Mouse (Mus musculus): ENCODE measurements around the gene Prlh.

The Prlh gene

GRCm38 (mm10) chr1:90953688-90954087, 780 bp downstream of the Prlh start:
- no peak for DNase-seq (ENCODE audit: low read depth, low spot score)

DNA sequence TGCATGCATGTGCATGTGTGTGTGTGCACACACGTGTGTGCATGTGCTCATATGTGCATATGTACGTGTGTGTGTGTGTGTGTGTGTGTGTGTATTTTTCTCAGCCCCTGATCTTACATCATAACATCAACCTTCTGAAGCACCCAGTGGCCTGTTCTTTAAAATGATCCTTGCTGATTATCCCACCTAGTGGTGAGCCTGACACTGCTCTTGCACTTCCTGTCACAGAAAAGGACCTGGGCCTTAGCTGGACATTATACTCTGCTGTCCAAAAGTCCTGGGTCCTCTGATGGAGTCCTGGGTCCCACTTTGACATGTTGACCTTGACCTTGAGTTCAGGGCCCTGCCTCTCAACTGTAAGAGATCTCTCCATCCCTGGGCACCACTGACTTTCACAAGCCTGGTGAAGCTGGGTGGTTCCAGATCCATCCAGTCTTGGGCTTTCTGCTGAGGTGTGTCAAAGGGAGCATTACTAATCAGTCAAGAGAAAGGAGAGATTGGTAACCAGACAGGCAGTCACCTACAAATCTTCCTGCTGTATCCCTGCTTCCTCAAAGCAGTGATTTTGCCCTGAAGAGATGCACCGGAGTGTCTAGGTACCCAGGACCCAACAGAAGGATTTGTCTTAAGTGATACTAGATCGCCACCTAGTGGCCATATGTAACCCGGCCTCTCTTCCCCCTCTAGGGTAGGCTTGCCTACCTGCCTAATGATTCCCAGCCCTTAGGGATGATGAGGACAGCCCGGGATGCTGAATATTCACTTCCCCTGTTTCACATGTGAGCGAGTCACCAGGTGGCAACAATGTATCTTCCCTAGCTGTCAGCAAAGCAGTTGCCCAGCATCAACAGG, 3.6 kb downstream of the Prlh start:
- DNase-seq (ENCODE audit: low read depth, low spot score) = peak; percentile 35

- DNase-seq (ENCODE audit: low read depth, low spot score) = no peak
Observed at GRCm38 (mm10) chr1:90962526-90962925, 9.6 kb downstream of the Prlh start.

- DNase-seq (ENCODE audit: low read depth, low spot score) = no peak
Observed at GRCm38 (mm10) chr1:90962994-90963393, 10.1 kb downstream of the Prlh start.

DNA sequence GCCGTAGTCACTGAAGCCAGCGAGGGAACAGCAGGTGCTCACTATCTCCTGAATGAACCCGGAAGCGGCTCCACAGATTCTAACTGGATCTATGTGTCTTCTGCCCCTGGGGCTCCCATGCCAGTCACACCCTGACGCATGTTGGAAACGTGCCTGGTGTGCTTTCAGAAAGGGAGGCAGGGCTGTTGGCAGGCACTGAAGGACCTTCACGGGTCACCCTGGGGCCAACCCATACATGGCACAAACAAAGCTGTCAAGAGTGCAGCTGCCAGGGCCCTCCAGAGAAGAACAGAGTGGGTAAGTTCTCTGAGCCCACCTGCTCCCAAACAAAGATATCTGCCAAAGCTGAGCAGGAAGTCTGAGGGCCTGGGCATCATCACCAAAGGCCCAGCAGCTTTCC, 14.7 kb downstream of the Prlh start:
- DNase-seq (ENCODE audit: low read depth, low spot score) = no peak

- DNase-seq (ENCODE audit: low read depth, low spot score) = no peak
Observed at GRCm38 (mm10) chr1:90968649-90969048, 15.7 kb downstream of the Prlh start.

- DNase-seq (ENCODE audit: low read depth, low spot score) = no peak
Observed at GRCm38 (mm10) chr1:90969347-90969784, 16.5 kb downstream of the Prlh start, which contains the start of gene Rab17. Gene Rab17 (minus strand): TSS chr1:90969661.

DNA sequence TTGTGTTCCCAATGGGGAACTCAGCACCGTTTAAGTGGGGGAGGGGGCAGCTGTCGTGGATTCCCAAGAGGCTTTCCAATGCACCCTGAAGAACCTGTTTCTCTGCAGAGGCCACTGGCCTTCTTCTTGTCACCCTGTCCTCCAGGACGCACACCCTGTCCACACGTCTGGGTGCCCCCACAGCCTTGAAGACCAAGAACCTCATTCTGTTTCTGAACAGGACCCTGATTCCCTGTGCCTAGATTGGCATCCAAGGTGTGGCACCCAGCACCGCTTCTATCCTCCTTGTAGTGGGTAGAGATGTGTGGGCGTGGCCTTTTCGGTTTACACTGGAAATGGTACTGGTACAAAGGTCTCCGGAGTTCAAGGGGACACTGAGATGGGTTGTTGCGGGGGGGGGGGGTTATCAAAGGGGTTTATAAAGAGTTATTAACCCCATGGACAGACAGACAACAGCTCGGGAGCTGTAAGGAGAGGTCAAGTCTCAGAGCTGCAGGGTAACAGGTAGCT, 17.0 kb downstream of the Prlh start:
- DNase-seq (ENCODE audit: low read depth, low spot score) = no peak

- DNase-seq (ENCODE audit: low read depth, low spot score) = peak; percentile 16
Observed at GRCm38 (mm10) chr1:90972911-90973573, 20.1 kb downstream of the Prlh start.

GRCm38 (mm10) chr1:90973574-90973911, 20.6 kb downstream of the Prlh start:
- no peak for DNase-seq (ENCODE audit: low read depth, low spot score)

DNA sequence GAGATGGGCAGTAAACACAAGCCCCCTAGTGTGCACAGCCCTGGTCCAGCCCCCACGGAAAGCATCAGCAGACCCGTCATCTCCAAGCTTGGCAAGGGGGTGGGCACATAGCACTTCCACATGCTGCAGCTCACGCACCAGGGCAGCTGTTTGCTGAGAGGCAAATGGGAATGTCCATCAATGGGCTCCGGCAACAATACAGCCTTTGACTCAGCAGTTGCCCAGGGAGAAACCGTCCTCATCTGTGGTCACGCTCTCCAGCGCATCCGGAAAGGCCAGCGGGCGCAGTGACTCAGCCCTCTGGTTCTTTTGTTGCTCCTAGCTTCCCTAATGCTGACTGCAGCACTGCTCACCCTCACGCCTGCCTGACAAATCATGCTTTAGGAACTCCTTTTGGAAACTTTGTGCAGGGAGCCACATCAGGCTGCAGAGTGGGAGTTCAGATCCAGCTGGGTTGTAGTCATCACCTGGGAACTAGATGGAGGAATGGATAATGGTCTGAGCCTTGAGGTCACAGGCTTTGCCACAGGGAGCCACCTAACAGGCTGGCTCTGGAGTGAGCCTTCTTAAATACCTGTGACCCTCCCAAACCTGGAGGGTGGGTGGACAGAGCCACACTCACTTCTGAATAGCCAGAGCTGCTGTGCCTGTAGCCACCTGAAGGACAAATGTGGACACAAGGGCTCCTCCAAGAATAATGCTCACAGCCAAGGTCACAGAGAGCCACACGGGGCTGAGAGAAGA, 22.2 kb downstream of the Prlh start:
- DNase-seq (ENCODE audit: low read depth, low spot score) = no peak

DNA sequence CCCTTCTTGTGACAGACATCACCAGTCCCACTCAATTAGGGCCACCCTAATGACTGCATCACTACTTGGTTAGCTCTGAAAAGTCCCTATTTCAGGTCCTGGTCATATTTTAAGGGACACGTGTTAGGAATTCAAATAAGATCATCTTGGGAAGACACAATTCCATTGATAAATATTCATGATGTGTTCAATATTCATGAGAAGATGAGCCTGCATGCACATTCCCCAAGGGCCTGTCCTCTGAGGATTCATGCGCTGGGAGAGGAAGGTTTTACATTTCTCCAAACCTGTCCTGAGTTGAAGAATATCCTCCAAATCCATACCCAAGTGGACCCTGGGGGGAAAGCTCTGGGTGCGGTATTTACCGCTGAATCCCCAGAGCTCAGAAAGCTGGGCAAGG, 23.1 kb downstream of the Prlh start:
- no peak for DNase-seq (ENCODE audit: low read depth, low spot score)

GRCm38 (mm10) chr1:90980638-90981330, 27.9 kb downstream of the Prlh start:
- no peak for DNase-seq (ENCODE audit: low read depth, low spot score)

GRCm38 (mm10) chr1:90981346-90981745, 28.4 kb downstream of the Prlh start:
- no peak for DNase-seq (ENCODE audit: low read depth, low spot score)

- DNase-seq (ENCODE audit: low read depth, low spot score) = no peak
Observed at GRCm38 (mm10) chr1:90995916-90996315, 43.0 kb downstream of the Prlh start.

GRCm38 (mm10) chr1:90997136-90997535, 44.2 kb downstream of the Prlh start:
- no peak for DNase-seq (ENCODE audit: low read depth, low spot score)

- DNase-seq (ENCODE audit: low read depth, low spot score) = no peak
Observed at GRCm38 (mm10) chr1:90997641-90998040, 44.7 kb downstream of the Prlh start.

DNA sequence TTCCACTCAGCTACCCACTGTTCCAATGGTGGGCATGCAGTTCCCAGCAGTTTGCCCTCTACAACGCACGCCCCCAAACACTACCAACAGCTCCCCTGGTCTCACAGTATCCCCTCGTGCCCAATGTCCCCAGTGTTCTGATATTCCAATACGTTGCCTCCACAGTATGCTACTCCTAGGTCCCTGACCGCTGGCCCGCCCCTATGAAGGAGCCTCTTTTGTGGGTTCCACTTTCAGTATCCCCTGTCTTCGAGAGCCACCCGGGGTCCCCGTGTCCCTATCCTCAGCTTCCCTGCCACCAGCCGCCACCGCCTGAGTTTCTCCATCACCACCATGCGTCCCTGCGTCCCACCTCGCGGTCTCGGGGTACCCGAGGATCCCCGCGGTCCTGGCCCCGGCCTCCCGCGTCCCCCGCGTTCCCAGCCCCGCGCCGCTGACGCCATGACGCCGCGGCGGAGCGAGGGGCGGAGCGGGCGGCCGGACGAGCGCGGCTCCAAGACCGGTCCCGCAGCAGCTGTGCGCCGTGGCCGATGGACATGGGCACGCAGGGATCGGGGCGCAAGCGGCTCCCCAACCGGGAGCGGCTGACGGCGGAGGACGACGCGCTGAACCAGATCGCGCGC, 45.5 kb downstream of the Prlh start, which contains the start of gene Lrrfip1:
TSS of gene Lrrfip1 (plus strand) at position 470 of the 623 bp plus-strand sequence.
- no peak for DNase-seq (ENCODE audit: low read depth, low spot score)

GRCm38 (mm10) chr1:90998891-90999611, 46.1 kb downstream of the Prlh start:
- no peak for DNase-seq (ENCODE audit: low read depth, low spot score)

DNA sequence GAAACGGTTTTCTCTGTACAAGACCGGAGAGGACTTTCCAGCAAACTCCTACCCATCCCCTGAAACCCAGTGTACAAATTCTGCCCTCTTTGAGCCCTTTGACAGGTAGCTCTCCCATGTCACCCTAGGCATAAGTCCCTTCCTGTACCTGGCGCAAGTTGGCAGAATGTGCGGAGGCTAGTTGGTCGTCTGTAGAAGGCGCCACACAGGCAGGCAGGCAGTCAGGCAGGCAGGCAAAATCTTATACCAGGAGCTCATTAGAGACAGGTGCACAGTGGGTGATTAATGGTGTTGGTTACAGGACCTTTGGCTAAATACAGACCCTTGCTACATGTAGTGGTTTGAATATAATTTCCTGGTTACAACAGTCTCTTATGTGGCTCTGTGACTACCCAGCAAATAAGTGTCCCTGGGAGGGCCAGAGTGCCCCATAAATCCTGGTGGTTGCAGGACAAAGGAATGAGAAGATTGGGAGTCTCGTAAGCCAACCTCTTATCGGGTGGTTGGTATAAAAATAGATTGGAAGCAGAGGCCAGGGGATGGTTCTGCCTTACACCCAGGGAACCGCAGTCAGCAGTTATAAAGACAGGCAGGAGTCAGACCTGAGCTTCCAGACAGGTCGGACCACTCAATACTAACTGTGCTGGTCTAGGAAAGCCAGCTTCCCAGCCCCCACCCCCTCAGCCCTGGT, 47.1 kb downstream of the Prlh start:
- DNase-seq (ENCODE audit: low read depth, low spot score) = no peak
